Mouse (Mus musculus): ENCODE measurements around the gene Krt8.

DNA sequence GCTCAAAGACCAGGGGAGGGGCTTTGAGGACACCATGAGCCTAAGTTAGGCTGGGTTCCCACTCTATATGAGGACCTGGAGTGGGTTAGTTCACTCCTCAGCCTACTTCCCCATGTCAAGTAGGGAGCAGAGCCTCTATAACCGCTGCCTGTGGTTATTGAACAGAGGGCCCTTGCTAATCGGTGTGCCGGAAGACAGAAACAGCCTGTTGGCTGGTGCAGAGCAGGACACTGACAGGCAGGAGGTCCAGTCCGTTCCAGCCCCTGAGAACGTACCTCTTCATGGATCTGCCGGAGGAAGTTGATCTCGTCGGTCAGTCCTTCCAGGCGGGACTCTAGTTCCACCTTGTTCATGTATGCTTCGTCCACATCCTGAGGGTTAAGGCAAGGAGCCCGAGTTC is 5.1 kb downstream of the Krt8 start:
- TF ChIP-seq CTCF (IDR thresholded peaks at IDR 0.05; ENCODE audit: control insufficient read depth, insufficient read depth, insufficient replicate concordance, low read depth, low read length) = no peak
- no peak for TF ChIP-seq POLR2A (IDR thresholded peaks at IDR 0.05; ENCODE audit: control insufficient read depth, low read depth, low read length)

Measured in testis, adult 2 months (tissue).